Mouse (Mus musculus) midbrain, embryonic 12.5 days (tissue): ENCODE measurements around the gene Rnf224. TPM values are rescaled to one million over a fixed set of nuclear protein-coding genes. Genes with fewer than 3 reads are reported as not detected.
A peak's percentile ranks its signal among the peaks of the same experiment; 100 is the strongest.
"Not testable (repeated sequence)": the region's sequence is repeated elsewhere in the genome, so short reads cannot be mapped to it uniquely, and the experiment has no call there.

Experiments
- ATAC-seq: fragments of 200-750 bp; cut with Nextera tagmentation; 2 replicates; pipeline ENCODE4 v1.8.0; 2017; ENCODE audit warnings: low read depth, moderate TSS enrichment, moderate library complexity; ENCODE audit not compliant: low FRiP score
- H3K27ac ChIP-seq: fragments of 300-500 bp; sonication (generic); replicated peaks from 2 replicates; pipeline ENCODE4 v1.5.1; 2016; ENCODE audit warnings: mild to moderate bottlenecking
- H3K27me3 ChIP-seq: fragments of 300-500 bp; sonication (generic); 2 replicates; pipeline ENCODE4 v1.6.1; 2016; ENCODE audit warnings: mild to moderate bottlenecking
- H3K36me3 ChIP-seq: fragments of 300-500 bp; sonication (generic); 2 replicates; pipeline ENCODE4 v1.6.1; 2016
- H3K4me1 ChIP-seq: fragments of 300-500 bp; sonication (generic); 2 replicates; pipeline ENCODE4 v1.6.1; 2016
- H3K4me2 ChIP-seq: fragments of 300-500 bp; sonication (generic); replicated peaks from 2 replicates; pipeline ENCODE4 v1.6.1; 2016; ENCODE audit warnings: mild to moderate bottlenecking, moderate library complexity
- H3K4me3 ChIP-seq: fragments of 300-500 bp; sonication (generic); 2 replicates; pipeline ENCODE4 v1.5.1; 2016; ENCODE audit warnings: mild to moderate bottlenecking
- H3K9ac ChIP-seq: fragments of 300-500 bp; sonication (generic); replicated peaks from 2 replicates; pipeline ENCODE4 v1.6.1; 2016; ENCODE audit warnings: mild to moderate bottlenecking, moderate library complexity
- H3K9me3 ChIP-seq: fragments of 300-500 bp; sonication (generic); 2 replicates; pipeline ENCODE4 v1.6.1; 2016; ENCODE audit warnings: mild to moderate bottlenecking
- WGBS: fragments of 180-500 bp; shearing (Covaris S2); methylation state at CpG from one replicate; pipeline ENCODE4 v1.1.7; 2016; 5-methylcytosine and 5-hydroxymethylcytosine counted together
- polyA plus RNA-seq: library from polyadenylated mRNA; unstranded; fragments of >200 nt; fragmentation: Nextera tagmentation; extraction: Ambion mirVana; gene quantifications from 2 replicates; pipeline ENCODE4 v1.2.1, GENCODE M21; 2016

The Rnf224 gene
- polyA plus RNA-seq, 1 experiment from 2014 or later, result not detected

GRCm38 (mm10) chr2:25264851-25265250, 28.3 kb upstream of the Rnf224 start:
- Histone ChIP-seq H3K9me3 (no peaks in the 10 kb centered on the region), H3K27ac (no peak overlapping the region), H3K4me2 (0 out of 2 replicates have a peak overlapping the region, but pooled peaks have one; percentile 99), H3K4me3 (no peak overlapping the region), H3K27me3 (peaks cover 30% of the 10 kb centered on the region), H3K4me1 (peaks cover 54% of the 10 kb centered on the region), H3K36me3 (peaks cover 16% of the 10 kb centered on the region; the same call in 1 of the 2 replicates), H3K9ac (0 out of 2 replicates have a peak overlapping the region, but pooled peaks have one; percentile 24)
- no peak for ATAC-seq
- whole genome bisulfite sequencing, result 82% methylated on average over 3 of the region's 3 CpGs

GRCm38 (mm10) chr2:25264286-25264660, 27.7 kb upstream of the Rnf224 start:
- Histone ChIP-seq H3K4me1 (peaks cover 54% of the 10 kb centered on the region), H3K9ac (peak overlapping the region; percentile 66), H3K4me3 (peak overlapping the region; percentile 82; the same call in 1 of the 2 replicates), H3K27me3 (peaks cover 30% of the 10 kb centered on the region), H3K9me3 (no peaks in the 10 kb centered on the region), H3K36me3 (peaks cover 13% of the 10 kb centered on the region; the same call in 1 of the 2 replicates), H3K27ac (no peak overlapping the region), H3K4me2 (peak overlapping the region; percentile 99; the same call in 1 of the 2 replicates)
- 76% methylated on average over 5 of the region's 5 CpGs for WGBS
- ATAC-seq, result no peak

DNA sequence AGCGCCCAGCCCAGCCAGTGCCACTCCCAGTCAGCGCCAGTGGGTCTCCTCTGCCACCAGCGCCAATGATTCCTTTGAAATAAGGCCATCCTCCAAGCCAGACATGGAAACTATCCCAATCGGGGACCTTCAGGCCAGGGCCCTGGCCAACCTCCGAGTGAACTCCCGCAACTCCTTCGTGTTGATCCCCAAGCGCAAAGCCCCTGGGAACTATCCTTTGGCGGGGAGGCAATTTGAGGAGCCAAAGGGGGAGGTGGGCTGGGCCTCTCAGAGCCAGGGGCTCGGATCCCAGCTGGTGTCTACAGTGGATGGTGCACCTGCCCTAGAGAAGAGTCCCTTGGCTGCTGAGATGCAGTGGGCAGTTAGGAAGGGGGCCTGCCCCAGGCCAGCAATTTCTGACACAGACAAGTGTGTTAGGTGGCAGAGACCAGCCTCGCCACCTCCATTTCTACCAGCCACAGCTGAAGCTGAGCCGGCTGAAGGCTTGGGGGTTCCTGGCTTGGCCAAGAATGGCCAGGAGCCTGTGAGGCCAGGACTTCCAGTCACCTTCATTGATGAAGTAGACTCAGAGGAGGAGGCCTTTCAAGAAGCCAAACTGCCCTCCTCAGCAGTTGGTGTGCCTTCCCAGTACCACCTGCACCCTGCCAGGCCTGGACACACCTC, 27.2 kb upstream of the Rnf224 start:
- Histone ChIP-seq H3K9ac (peak overlapping the region; percentile 66), H3K4me2 (peak overlapping the region; percentile 99), H3K27ac (no peak overlapping the region), H3K9me3 (no peaks in the 10 kb centered on the region), H3K4me1 (peaks cover 54% of the 10 kb centered on the region), H3K4me3 (peak overlapping the region; percentile 82), H3K27me3 (peaks cover 30% of the 10 kb centered on the region), H3K36me3 (peaks cover 7% of the 10 kb centered on the region; the same call in 1 of the 2 replicates)
- 18% methylated on average over 12 of the region's 12 CpGs for WGBS
- no peak for ATAC-seq

DNA sequence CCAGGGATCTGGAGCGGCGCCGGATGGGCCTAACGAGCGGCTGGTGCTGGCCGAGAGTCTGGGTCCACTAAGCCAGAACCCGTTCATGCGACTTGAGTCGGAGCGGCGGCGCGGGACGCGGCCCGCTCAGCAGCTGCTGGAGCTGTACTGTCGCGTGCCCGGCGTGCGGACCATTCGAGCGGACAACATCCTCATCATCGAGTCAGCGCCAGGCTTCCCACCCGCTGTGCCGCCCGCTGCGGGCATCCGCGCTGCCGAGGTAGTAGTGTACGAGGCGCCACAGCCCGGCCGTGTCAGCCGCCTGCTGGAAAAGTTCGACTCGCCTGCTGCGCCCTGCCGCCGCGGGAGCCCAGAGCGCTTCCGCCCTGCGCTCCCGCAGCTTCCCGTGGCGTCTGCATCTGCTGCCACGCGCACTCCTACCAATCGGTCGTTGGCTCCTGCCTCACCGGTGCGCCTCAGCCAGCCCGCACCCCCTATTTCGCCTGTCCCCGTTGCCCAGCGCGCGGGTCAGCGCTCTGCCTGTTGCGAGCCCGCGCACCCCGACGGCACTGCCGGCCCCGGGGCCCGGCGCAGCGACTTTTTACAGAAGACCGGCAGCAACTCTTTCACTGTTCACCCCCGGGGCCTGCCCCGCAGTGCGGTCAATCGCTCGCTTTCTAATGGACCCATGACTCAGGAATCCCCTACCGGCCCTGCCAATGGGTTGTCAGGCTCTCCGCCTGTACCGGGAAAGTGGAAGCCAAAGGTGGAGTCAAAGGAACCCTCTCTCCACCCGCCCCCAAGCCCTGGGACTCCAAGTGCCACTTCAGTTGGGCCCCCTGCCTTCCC, 26.4 kb upstream of the Rnf224 start:
- Histone ChIP-seq H3K27me3 (peaks cover 30% of the 10 kb centered on the region), H3K4me1 (peaks cover 53% of the 10 kb centered on the region), H3K27ac (peak overlapping the region; percentile 56; the same call in 1 of the 2 replicates), H3K4me2 (peak overlapping the region; percentile 99), H3K9me3 (no peaks in the 10 kb centered on the region), H3K4me3 (peak overlapping the region; percentile 82), H3K36me3 (peaks cover under 1% of the 10 kb centered on the region; the same call in 1 of the 2 replicates), H3K9ac (peak overlapping the region; percentile 66)
- 1% methylated on average over 72 of the region's 82 CpGs for WGBS
- no peak for ATAC-seq

GRCm38 (mm10) chr2:25262291-25262767, 25.7 kb upstream of the Rnf224 start, which contains the start of gene Tprn:
TSS of gene Tprn (plus strand) at chr2:25262618.
- under 1% methylated on average over 39 of the region's 39 CpGs for WGBS
- H3K4me2 ChIP-seq, result peak within 1 kb of the TSS; percentile 99

DNA sequence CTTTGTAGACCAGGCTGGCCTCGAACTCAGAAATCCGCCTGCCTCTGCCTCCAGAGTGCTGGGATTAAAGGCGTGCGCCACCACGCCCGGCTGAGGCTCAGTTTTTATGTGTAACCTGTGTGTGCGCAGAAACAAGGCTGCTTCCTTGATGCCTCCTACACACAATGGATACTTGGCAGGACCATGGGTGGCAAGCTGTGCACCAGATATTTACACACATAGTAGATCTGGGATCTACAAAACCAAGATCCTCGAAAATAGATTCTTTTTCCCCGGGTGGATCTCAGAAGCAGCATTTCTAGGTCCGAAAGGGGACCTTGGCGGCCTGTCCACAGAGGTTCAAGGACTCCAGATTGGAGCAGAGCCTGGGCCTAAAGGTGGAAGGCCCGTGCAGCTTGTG, 25.3 kb upstream of the Rnf224 start:
- peak overlapping the region; percentile 99 for H3K4me2 ChIP-seq
- H3K4me1 ChIP-seq, result peaks cover 43% of the 10 kb centered on the region
- H3K9me3 ChIP-seq, result no peaks in the 10 kb centered on the region
- peak overlapping the region; percentile 52; the same call in 1 of the 2 replicates for H3K27ac ChIP-seq
- peaks cover 30% of the 10 kb centered on the region for H3K27me3 ChIP-seq
- peak overlapping the region; percentile 38; the same call in 1 of the 2 replicates for H3K9ac ChIP-seq
- H3K36me3 ChIP-seq, result no peaks in the 10 kb centered on the region
- peak overlapping the region; percentile 82 for H3K4me3 ChIP-seq
- no peak for ATAC-seq
- 45% methylated on average over 12 of the region's 12 CpGs for WGBS

More at GRCm38 (mm10) chr2:25262291-25262767, 25.7 kb upstream of the Rnf224 start, which contains the start of gene Tprn:
- H3K4me1 ChIP-seq, result peaks cover 48% of the 10 kb centered on the region
- no peaks in the 10 kb centered on the region for H3K9me3 ChIP-seq
- peak within 1 kb of the TSS; percentile 56 for H3K27ac ChIP-seq
- H3K9ac ChIP-seq, result peak within 1 kb of the TSS; percentile 66
- H3K4me3 ChIP-seq, result peak within 1 kb of the TSS; percentile 82
- peak; percentile 99 for ATAC-seq
- peaks cover 30% of the 10 kb centered on the region for H3K27me3 ChIP-seq
- no peaks in the 10 kb centered on the region for H3K36me3 ChIP-seq

GRCm38 (mm10) chr2:25258887-25259286, 22.3 kb upstream of the Rnf224 start:
- no peak overlapping the region for H3K27ac ChIP-seq
- H3K9me3 ChIP-seq, result no peaks in the 10 kb centered on the region
- no peak overlapping the region for H3K9ac ChIP-seq
- no peak overlapping the region for H3K4me3 ChIP-seq
- 44% methylated on average over 2 of the region's 2 CpGs for WGBS
- no peaks in the 10 kb centered on the region for H3K36me3 ChIP-seq
- no peak overlapping the region for H3K4me2 ChIP-seq
- ATAC-seq, result no peak
- peaks cover 32% of the 10 kb centered on the region for H3K4me1 ChIP-seq
- H3K27me3 ChIP-seq, result peaks cover 12% of the 10 kb centered on the region

DNA sequence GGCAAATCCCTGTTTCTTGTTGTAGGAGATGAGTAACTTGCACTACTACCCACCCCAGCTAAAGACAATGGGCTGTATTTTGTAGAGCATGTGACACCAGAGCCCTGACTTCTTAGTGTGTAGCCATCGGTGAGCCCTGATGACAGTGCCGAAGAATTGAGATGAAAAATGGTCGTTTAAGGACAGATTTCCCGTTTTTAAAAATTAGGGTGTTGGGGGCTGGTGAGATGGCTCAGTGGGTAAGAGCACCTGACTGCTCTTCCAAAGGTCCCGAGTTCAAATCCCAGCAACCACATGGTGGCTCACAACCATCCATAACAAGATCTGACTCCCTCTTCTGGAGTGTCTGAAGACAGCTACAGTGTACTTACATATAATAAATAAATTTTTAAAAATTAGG, 20.7 kb upstream of the Rnf224 start:
- H3K36me3 ChIP-seq, H3K9ac ChIP-seq, H3K4me2 ChIP-seq, H3K9me3 ChIP-seq, H3K27me3 ChIP-seq, H3K4me3 ChIP-seq, ATAC-seq, H3K27ac ChIP-seq: not testable (repeated sequence)
- peaks cover 21% of the 10 kb centered on the region for H3K4me1 ChIP-seq
- WGBS, result 85% methylated on average over 5 of the region's 5 CpGs

DNA sequence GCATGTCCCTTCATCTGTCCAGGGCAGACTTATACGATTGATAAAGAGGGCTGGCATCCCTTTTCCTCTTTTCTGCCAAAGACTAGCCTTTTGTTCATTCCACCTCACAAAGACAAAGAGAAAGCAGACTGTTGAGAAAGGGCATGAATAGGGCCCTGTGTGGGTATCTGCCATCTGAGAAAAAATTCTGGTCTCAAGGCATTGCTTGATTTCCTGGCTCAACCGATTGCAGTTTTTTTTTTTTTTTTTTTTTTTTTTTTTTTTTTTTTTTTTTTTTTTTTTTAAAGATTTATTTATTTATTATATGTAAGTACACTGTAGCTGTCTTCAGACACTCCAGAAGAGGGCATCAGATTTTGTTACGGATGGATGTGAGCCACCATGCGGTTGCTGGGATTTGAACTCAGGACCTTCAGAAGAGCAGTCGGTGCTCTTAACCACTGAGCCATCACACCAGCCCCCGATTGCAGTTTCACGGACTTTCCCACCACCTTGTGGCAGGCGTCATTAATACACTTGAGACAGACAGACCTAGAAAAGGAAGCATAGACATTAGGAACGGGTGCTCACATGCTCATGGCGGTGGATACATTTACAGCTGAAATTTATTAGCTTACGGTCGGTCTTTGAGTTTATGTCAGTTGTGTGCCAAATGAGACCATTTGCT, 20.0 kb upstream of the Rnf224 start:
- not testable (repeated sequence) for H3K9me3 ChIP-seq, ATAC-seq, H3K27ac ChIP-seq, H3K27me3 ChIP-seq
- peaks cover 17% of the 10 kb centered on the region for H3K4me1 ChIP-seq
- peak overlapping the region; percentile 87; the same call in 1 of the 2 replicates for H3K9ac ChIP-seq
- H3K36me3 ChIP-seq, result peaks cover 11% of the 10 kb centered on the region
- WGBS, result 62% methylated on average over 12 of the region's 12 CpGs
- peak overlapping the region; percentile 99 for H3K4me3 ChIP-seq
- peak overlapping the region; percentile 98 for H3K4me2 ChIP-seq

DNA sequence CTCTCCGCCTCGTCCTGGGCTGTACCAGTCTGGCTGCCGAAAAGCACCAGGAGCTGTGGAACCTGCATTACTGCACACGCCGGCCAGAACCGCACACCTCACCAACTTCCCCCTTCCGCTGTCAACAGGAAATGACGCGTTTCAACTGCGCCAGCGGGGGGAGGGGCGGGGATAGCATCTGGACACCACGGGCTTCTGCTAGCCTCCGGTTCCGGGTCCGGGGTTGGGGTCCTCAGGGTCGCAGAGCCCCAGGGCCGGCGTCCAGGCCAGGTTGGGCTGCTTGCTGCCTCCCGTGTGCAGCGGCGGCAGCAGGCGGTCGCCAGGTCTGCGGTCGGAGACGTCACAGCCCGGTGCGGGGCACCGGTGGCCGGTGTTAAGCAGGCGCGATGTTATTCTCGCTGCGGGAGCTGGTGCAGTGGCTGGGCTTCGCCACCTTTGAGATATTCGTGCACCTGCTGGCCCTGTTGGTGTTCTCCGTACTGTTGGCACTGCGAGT, 18.7 kb upstream of the Rnf224 start, which contains the start of gene Tmem203:
Gene Tmem203 (plus strand): TSS at position 156 of the 496 bp plus-strand sequence.
- Histone ChIP-seq H3K4me1 (peaks cover 17% of the 10 kb centered on the region), H3K9me3 (no peaks in the 10 kb centered on the region), H3K4me2 (peak within 1 kb of the TSS; percentile 98), H3K36me3 (peaks cover 20% of the 10 kb centered on the region), H3K4me3 (peak within 1 kb of the TSS; percentile 99), H3K27ac (peak within 1 kb of the TSS; percentile 75), H3K9ac (peak within 1 kb of the TSS; percentile 87), H3K27me3 (no peaks in the 10 kb centered on the region)
- WGBS, result under 1% methylated on average over 39 of the region's 39 CpGs
- ATAC-seq, result peak; percentile 91

GRCm38 (mm10) chr2:25252331-25252730, 15.7 kb upstream of the Rnf224 start:
- no peak overlapping the region for H3K4me2 ChIP-seq
- no peak for ATAC-seq
- no peaks in the 10 kb centered on the region for H3K9me3 ChIP-seq
- H3K27me3 ChIP-seq, result no peaks in the 10 kb centered on the region
- no peak overlapping the region for H3K9ac ChIP-seq
- H3K36me3 ChIP-seq, result peaks cover 46% of the 10 kb centered on the region
- WGBS, result 92% methylated on average over 1 of the region's 1 CpGs
- no peak overlapping the region for H3K27ac ChIP-seq
- peaks cover 17% of the 10 kb centered on the region for H3K4me1 ChIP-seq
- H3K4me3 ChIP-seq, result no peak overlapping the region
